Mouse (Mus musculus) testis, adult 10 weeks (tissue): ENCODE data around the gene Eri3. TPM values are rescaled to one million over a fixed set of nuclear protein-coding genes. Genes with fewer than 3 reads are reported as not detected.

ENCODE experiments used
- polyA plus RNA-seq: library from polyadenylated mRNA; stranded (reverse); fragments of 350-450 nt; fragmentation: Illumina TruSeq; extraction: RNeasy Lipid Tissue Mini Kit (QIAGEN cat#74804); gene quantifications from one replicate; pipeline ENCODE4 v1.2.3, GENCODE M21; 2014; ENCODE audit warnings: low read depth, low replicate concordance

The Eri3 gene
- 27.3 TPM for polyA plus RNA-seq

GRCm38 (mm10) chr4:117550140-117550851 lies at the start of gene Eri3:
TSS of gene Eri3 (plus strand) at chr4:117550365.

GRCm38 (mm10) chr4:117681931-117682461 lies 131.8 kb downstream of the Eri3 start, which contains the start of gene Dmap1:
TSS of gene Dmap1 (minus strand) at chr4:117682273.

Other genes with a start within 250 kb of the Eri3 start
- gene Rnf220, start 53.3 kb upstream of the Eri3 start, polyA plus RNA-seq, result 11.5 TPM
- 3.0 TPM for gene Dmap1, start 131.9 kb downstream of the Eri3 start, polyA plus RNA-seq
- gene Gm12845, start 174.0 kb downstream of the Eri3 start, polyA plus RNA-seq, result not detected
- gene Klf17, start 215.3 kb downstream of the Eri3 start, polyA plus RNA-seq, result 14.5 TPM